Comparison of ENCODE assay signal across 8 mouse cellular contexts in genomic region chr19:7345235-7345755, GRCm38 (mm10). TPM values are rescaled to one million over a fixed set of nuclear protein-coding genes. Genes with fewer than 3 reads are reported as not detected.
A peak's percentile ranks its signal among the peaks of the same experiment; 100 is the strongest.
DNase-seq lines count a peak whose midpoint lies in the region; ATAC-seq lines count a peak whose summit lies in the region.

No protein-coding gene starts in this region.

- H3K4me2 ChIP-seq in neural tube, embryonic 15.5 days: no peak overlapping the region
- no peak overlapping the region for H3K4me2 ChIP-seq in embryonic facial prominence, embryonic 14.5 days (ENCODE audit: low read depth, low read length)

- 21% methylated on average over 4 of the region's 4 CpGs for WGBS in neural tube, embryonic 15.5 days
- WGBS in embryonic facial prominence, embryonic 14.5 days: 21% methylated on average over 4 of the region's 4 CpGs

- DNase-seq in cerebellum, adult 18-20 months: peak; percentile 27 to 37
- no peak for DNase-seq in cerebellum, adult 11 months
- peak; percentile 71 for DNase-seq in neural tube, embryonic 10.5 days (ENCODE audit: extremely low spot score, low spot score)
- DNase-seq in embryonic facial prominence, embryonic 14.5 days (ENCODE audit: low spot score): peak; percentile 77
- peak; percentile 23 for DNase-seq in layer of hippocampus, adult 9-11 months
- DNase-seq in lung, postnatal 4 days: peak; percentile 46 to 53
- DNase-seq in thymus, postnatal 0 days (ENCODE audit: low spot score): peak; percentile 71

- no peak for ATAC-seq in neural tube, embryonic 15.5 days (ENCODE audit: low FRiP score)
- no peak for ATAC-seq in embryonic facial prominence, embryonic 14.5 days (ENCODE audit: low read depth)

- H3K27me3 ChIP-seq in neural tube, embryonic 15.5 days (replicated peaks): no peaks in the 10 kb centered on the region
- no peaks in the 10 kb centered on the region for H3K27me3 ChIP-seq in embryonic facial prominence, embryonic 14.5 days (replicated peaks; ENCODE audit: control insufficient read depth, insufficient read depth, low read length)

- peaks cover 10% of the 10 kb centered on the region for H3K4me1 ChIP-seq in neural tube, embryonic 15.5 days
- H3K4me1 ChIP-seq in embryonic facial prominence, embryonic 14.5 days (ENCODE audit: control insufficient read depth, insufficient read depth, low read length): peaks cover 4% of the 10 kb centered on the region; the same call in 1 of the 2 replicates

- no peaks in the 10 kb centered on the region for H3K9me3 ChIP-seq in neural tube, embryonic 15.5 days (replicated peaks)
- no peaks in the 10 kb centered on the region for H3K9me3 ChIP-seq in embryonic facial prominence, embryonic 14.5 days (ENCODE audit: control insufficient read depth, low read length)

- H3K36me3 ChIP-seq in neural tube, embryonic 15.5 days: no peaks in the 10 kb centered on the region
- no peaks in the 10 kb centered on the region for H3K36me3 ChIP-seq in embryonic facial prominence, embryonic 14.5 days (ENCODE audit: control insufficient read depth, insufficient read depth, low read length)

- no peak overlapping the region for H3K9ac ChIP-seq in neural tube, embryonic 15.5 days (replicated peaks)
- 0 out of 2 replicates have a peak overlapping the region, but pooled peaks have one; percentile 16 for H3K9ac ChIP-seq in embryonic facial prominence, embryonic 14.5 days (ENCODE audit: low read depth, low read length)

- no peak overlapping the region for H3K4me3 ChIP-seq in neural tube, embryonic 15.5 days (replicated peaks)
- no peak overlapping the region for H3K4me3 ChIP-seq in embryonic facial prominence, embryonic 14.5 days (ENCODE audit: low read depth, low read length)

- no peak overlapping the region for H3K27ac ChIP-seq in neural tube, embryonic 15.5 days (replicated peaks)
- H3K27ac ChIP-seq in embryonic facial prominence, embryonic 14.5 days (replicated peaks; ENCODE audit: low read depth, low read length): no peak overlapping the region

RNA-seq across cellular contexts. Expression of gene Mark2, which starts 3.6 kb away (rescaled TPM):
- polyA plus RNA-seq in neural tube, embryonic 15.5 days (2015; fragmentation: Nextera tagmentation; extraction: Ambion mirVana): 47.4 and 51.9 TPM in 2 replicates
- 42.0 and 42.1 TPM in 2 replicates for polyA plus RNA-seq in embryonic facial prominence, embryonic 14.5 days (2014; fragmentation: Nextera tagmentation; extraction: Ambion mirVana)
- polyA plus RNA-seq in thymus, postnatal 0 days (2015; fragmentation: Nextera tagmentation; extraction: Ambion mirVana): 48.1 and 65.1 TPM in 2 replicates

RNA-seq across cellular contexts. Expression of gene Spindoc, which starts 37.5 kb away (rescaled TPM):
- 25.3 and 30.9 TPM in 2 replicates for polyA plus RNA-seq in neural tube, embryonic 15.5 days (2015; fragmentation: Nextera tagmentation; extraction: Ambion mirVana)
- polyA plus RNA-seq in embryonic facial prominence, embryonic 14.5 days (2014; fragmentation: Nextera tagmentation; extraction: Ambion mirVana): 18.8 and 23.5 TPM in 2 replicates
- 28.6 and 35.2 TPM in 2 replicates for polyA plus RNA-seq in thymus, postnatal 0 days (2015; fragmentation: Nextera tagmentation; extraction: Ambion mirVana)
